Mouse (Mus musculus): Measurements from ENCODE around the gene Olfml2a. TPM values are rescaled to one million over a fixed set of nuclear protein-coding genes. Genes with fewer than 3 reads are reported as not detected.

The Olfml2a gene
- 0.09 TPM in 1 of 4 replicates, not detected in the others for total RNA-seq (2023; ENCODE audit: inconsistent age)

GRCm38 (mm10) chr2:38931851-38932667 is at the start of gene Olfml2a:
Olfml2a (plus strand) TSS chr2:38931978.

GRCm38 (mm10) chr2:38927115-38927979 is 4.4 kb upstream of the Olfml2a start, which contains the start of gene Nr6a1:
Nr6a1 (minus strand) TSS chr2:38927688.

DNA sequence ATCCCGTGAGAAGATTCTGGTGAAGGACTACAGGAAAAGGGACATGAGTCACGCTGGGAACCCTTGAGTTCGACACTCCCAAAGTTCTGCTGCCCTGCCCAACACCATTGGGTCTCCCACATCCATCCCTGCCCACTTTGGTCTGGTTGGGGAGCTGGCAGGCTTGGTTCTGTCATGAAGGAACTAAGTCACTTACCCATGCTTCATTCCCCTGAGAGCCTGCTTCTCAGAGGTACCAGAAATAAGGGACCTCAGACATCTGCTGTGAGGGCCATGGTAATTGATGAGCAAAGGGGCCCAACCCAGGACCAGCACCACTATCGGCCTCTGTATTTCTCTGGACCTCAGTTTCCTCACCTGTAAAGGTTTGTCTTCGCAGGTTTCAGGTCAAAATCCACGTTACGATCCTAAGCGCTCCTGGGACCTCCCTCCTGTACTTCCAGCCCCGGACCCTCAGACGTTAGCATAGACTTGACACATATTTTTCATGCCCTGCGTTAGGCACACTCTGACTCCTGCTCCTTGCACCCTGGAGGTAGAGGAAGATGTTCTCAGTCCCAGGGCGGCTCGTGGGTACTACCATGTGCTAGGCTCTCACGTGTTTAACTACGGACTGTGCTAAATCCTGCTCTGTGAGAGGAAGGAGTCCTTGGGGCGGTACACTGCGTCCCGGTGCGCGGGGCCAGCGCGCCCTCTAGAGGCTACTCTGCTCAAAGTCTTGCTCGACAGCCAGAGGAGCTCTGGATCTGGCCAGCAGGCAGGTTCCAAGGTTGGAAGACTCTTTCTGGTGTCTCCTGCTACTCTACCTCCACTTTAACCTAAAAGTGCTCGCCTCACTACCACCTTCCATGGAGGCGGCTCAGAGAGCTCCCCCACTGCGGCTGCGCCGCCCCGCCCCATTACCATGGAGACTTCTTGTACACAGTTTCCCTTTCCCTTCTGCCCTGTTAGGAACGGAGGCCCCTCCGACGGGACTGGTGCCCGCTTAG is 65.9 kb downstream of the Olfml2a start, which contains the start of gene Wdr38:
Gene Wdr38 (plus strand): TSS at position 91 of the 989 bp plus-strand sequence.

GRCm38 (mm10) chr2:39004880-39005435 is 73.2 kb downstream of the Olfml2a start, which contains the start of gene Arpc5l:
Arpc5l (plus strand) TSS chr2:39005348.

DNA sequence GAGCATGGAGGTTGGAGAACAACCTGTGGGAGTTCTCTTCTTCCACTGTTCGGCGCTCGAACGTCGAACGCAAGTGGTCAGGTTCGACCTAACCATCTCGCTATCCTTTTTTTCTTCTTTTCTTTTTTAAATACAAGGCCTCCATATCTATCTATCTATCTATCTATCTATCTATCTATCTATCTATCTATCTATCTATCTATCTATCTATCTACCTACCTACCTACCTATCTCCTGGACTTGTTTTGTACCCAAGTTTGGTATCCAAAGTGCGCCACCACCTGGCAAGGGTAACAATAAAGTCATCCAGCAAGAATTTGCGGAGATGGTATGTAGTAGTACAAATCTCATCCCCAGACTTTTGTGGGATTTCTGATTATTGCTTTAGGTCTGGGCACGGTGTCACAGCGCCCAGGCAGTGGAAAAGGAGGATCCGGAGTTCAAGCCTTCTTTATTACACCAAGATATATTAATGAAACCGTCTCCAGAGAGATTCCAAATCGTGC is 73.8 kb downstream of the Olfml2a start, which contains the start of gene Rpl35:
Gene Rpl35 (minus strand): TSS at position 51 of the 506 bp plus-strand sequence.

Other genes with a start within 250 kb of the Olfml2a start
- not detected in 4 replicates for gene Nr5a1, start 217.4 kb upstream of the Olfml2a start, total RNA-seq (2023; ENCODE audit: inconsistent age)
- gene Nr6a1, start 4.3 kb upstream of the Olfml2a start, total RNA-seq (2023; ENCODE audit: inconsistent age): 0.96 to 3.4 TPM (median 2.7 TPM) in 4 replicates
- gene Wdr38, start 65.5 kb downstream of the Olfml2a start, total RNA-seq (2023; ENCODE audit: inconsistent age): 0.38 to 0.77 TPM (median 0.54 TPM) in 4 replicates
- gene Arpc5l, start 73.4 kb downstream of the Olfml2a start, total RNA-seq (2023; ENCODE audit: inconsistent age): 158 to 204 TPM (median 177 TPM) in 4 replicates
- 806 to 981 TPM (median 864 TPM) in 4 replicates for gene Rpl35, start 73.6 kb downstream of the Olfml2a start, total RNA-seq (2023; ENCODE audit: inconsistent age)
- gene Golga1, start 133.6 kb downstream of the Olfml2a start, total RNA-seq (2023; ENCODE audit: inconsistent age): 26.3 to 31.8 TPM (median 27.9 TPM) in 4 replicates